Mouse (Mus musculus) heart, postnatal 25 days (tissue): ENCODE data around the gene Serpinb9c. TPM values are rescaled to one million over a fixed set of nuclear protein-coding genes. Genes with fewer than 3 reads are reported as not detected.
"Not testable (repeated sequence)": the region's sequence is repeated elsewhere in the genome, so short reads cannot be mapped to it uniquely, and the experiment has no call there.

Source experiments
- DNase-seq: peaks from one replicate; pipeline ENCODE4 v3.0.0; 2022; ENCODE audit warnings: low spot score
- intact Hi-C: fragments of 180-260 bp; cut with DNase I; formaldehyde crosslinking; loops from one replicate; pipeline ENCODE4 v1.15.1; 2025
- total RNA-seq, 2 experiments: library from RNA; stranded (reverse); gene quantifications; 2 replicates each; pipeline ENCODE4 v1.2.3; 2021

Gene Serpinb9c
- not detected for total RNA-seq

GRCm38 (mm10) chr13:33159642-33160041 lies at the start of gene Serpinb9c:
TSS of gene Serpinb9c (minus strand) at chr13:33159742.
- intact Hi-C loops, result no loop called here
- no peak for DNase-seq

DNA sequence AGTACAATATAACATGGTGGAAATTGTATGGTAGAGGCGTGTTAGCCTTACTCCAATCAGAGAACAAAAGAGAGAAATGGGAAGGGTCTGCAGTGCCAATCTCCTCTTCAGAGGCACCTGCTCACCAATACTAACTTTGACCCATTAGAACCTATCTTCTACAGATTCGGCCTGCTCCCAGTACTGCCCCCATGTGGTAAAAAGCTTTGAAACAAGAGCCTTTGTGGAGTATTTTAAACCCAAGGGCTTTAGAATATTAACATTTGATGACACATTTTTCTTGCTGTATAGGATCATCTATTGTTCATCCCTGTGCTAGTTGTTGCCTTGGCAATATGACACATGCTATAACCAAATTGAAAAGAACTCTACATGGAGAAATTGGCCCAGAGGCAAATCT lies 40.2 kb upstream of the Serpinb9c start:
- DNase-seq, result no peak
- intact Hi-C loops, result no loop called here

- intact Hi-C loops, result no loop called here
- no peak for DNase-seq
Measured at GRCm38 (mm10) chr13:33192659-33193058, 33.1 kb upstream of the Serpinb9c start, which contains the start of gene Serpinb9d. TSS of gene Serpinb9d (plus strand) at chr13:33192959.

DNA sequence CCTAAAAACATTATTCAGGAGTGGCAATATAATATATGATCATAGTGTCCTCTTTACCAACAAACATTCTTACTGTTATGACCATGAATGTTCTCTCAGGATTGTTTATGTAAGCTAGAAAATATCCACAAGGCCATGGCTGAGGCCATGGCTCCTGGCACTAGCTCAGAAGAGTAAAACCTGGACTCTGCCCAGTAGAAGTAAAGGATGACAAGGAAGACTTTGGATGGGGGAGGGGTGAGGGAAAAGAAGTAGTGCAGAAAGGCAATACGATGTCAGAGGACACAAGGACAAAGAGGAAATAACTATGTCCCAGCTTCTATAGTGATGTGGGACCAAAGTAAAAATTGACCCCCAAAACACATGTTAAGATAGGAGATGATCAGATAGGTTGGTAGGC lies 30.9 kb upstream of the Serpinb9c start:
- DNase-seq, intact Hi-C loops: not testable (repeated sequence)

- intact Hi-C loops, result no loop called here
Measured at GRCm38 (mm10) chr13:33141435-33141834, 18.1 kb downstream of the Serpinb9c start.

DNA sequence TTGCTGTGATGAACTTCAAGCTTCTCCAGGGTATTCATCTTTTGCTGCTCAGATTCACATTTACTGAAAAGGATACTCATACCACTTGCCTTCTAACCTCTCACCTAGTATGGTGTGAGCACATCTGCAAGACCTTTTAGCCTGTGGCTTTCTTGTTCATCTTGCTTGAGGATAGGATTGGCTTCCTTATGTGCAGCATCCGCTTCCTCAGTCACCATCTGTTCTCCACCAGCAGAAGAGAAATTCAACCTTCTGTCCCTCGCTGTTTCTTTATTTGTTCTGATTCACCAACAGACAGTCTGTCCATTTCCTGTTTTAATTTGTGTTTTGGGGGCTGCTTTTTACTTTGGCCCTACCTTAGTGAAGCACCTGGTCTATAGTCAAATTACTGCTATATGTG lies 21.8 kb downstream of the Serpinb9c start:
- intact Hi-C loops, result no loop called here

More at GRCm38 (mm10) chr13:33141435-33141834, 18.1 kb downstream of the Serpinb9c start:
- no peak for DNase-seq

GRCm38 (mm10) chr13:33113054-33113453 lies 46.5 kb downstream of the Serpinb9c start:
- no peak for DNase-seq
- intact Hi-C loops, result no loop called here

More for the DNA sequence above, 21.8 kb downstream of the Serpinb9c start:
- DNase-seq, result no peak

- intact Hi-C loops, result no loop called here
Measured at GRCm38 (mm10) chr13:33105626-33106025, 53.9 kb downstream of the Serpinb9c start.

More at GRCm38 (mm10) chr13:33105626-33106025, 53.9 kb downstream of the Serpinb9c start:
- DNase-seq, result no peak

Other genes with a start within 250 kb of the Serpinb9c start
- 10 to 100 TPM; 32.7 to 37.4 TPM for gene Serpinb6b, start 194.5 kb downstream of the Serpinb9c start, total RNA-seq
- 1 to 10 TPM; 9.0 to 9.8 TPM for gene Serpinb9, start 156.5 kb downstream of the Serpinb9c start, total RNA-seq
- under 1 TPM in 1 of 2 experiments, not detected in 1; 0.20 TPM for gene Serpinb9b, start 132.3 kb downstream of the Serpinb9c start, total RNA-seq
- gene Serpinb1b, start 81.2 kb downstream of the Serpinb9c start, total RNA-seq, result not detected
- gene Serpinb9d, start 33.2 kb upstream of the Serpinb9c start, total RNA-seq, result not detected
- gene Serpinb9e, start 89.9 kb upstream of the Serpinb9c start, total RNA-seq, result not detected
- gene Serpinb9f, start 164.3 kb upstream of the Serpinb9c start, total RNA-seq, result not detected
- not detected for gene Gm11397, start 236.0 kb upstream of the Serpinb9c start, total RNA-seq